ENCODE assay signal across 11 mouse cellular contexts in the genomic region with DNA sequence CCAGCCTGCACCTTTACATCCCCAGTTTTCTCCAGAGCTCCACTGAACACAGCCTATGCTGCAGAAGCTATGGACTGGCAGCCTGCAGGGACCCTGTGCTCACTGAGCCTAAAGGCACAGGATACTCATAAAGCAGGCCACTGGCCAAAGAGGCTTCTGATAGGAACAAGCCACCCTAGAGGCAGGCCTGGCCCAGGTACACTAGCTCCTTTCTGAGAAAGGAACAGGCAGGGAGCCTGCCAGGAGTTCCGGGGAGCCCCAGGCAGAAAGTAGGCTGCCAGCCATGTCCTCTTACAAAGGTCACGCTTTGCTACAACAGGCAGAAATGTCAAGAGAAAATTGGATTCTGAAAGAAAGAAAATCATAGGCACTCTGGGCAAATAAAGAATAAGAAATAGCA.
DNase-seq lines count a peak whose midpoint lies in the region; ATAC-seq lines count a peak whose summit lies in the region.
"Had no signal": no experiment of that assay in that cellular context is flagged by ENCODE, and none has a peak within 500 bp of the region (broad histone marks: within the 10 kb centered on the region; RNA-seq: fewer than 3 reads in every experiment).

No protein-coding gene starts in this region.

- no peak overlapping the region for H3K4me2 ChIP-seq in hindbrain, embryonic 13.5 days
- H3K4me2 ChIP-seq in hindbrain, embryonic 16.5 days (ENCODE audit: low read length), result no peak overlapping the region
- no peak overlapping the region for H3K4me2 ChIP-seq in intestine, embryonic 15.5 days (replicated peaks)
- H3K4me2 ChIP-seq: liver, embryonic 13.5 days had no signal

- H3K9me3 ChIP-seq in hindbrain, embryonic 13.5 days, result no peaks in the 10 kb centered on the region
- H3K9me3 ChIP-seq in hindbrain, embryonic 16.5 days (ENCODE audit: control insufficient read depth, low read length), result no peaks in the 10 kb centered on the region
- H3K9me3 ChIP-seq in intestine, embryonic 15.5 days, result no peaks in the 10 kb centered on the region
- H3K9me3 ChIP-seq: liver, embryonic 13.5 days; megakaryocyte, embryonic 14.5 days had no signal

- no peaks in the 10 kb centered on the region for H3K27me3 ChIP-seq in hindbrain, embryonic 13.5 days
- no peaks in the 10 kb centered on the region for H3K27me3 ChIP-seq in hindbrain, embryonic 16.5 days (replicated peaks; ENCODE audit: control insufficient read depth, insufficient read depth, low read length)
- H3K27me3 ChIP-seq in intestine, embryonic 15.5 days (replicated peaks), result no peaks in the 10 kb centered on the region
- H3K27me3 ChIP-seq: liver, embryonic 13.5 days; megakaryocyte, embryonic 14.5 days had no signal

- ATAC-seq in hindbrain, embryonic 13.5 days (ENCODE audit: low FRiP score), result no peak
- ATAC-seq in hindbrain, embryonic 16.5 days, result no peak
- no peak for ATAC-seq in intestine, embryonic 15.5 days

- peaks cover 23% of the 10 kb centered on the region for H3K4me1 ChIP-seq in hindbrain, embryonic 13.5 days (replicated peaks)
- peaks cover 6% of the 10 kb centered on the region; the same call in 1 of the 2 replicates for H3K4me1 ChIP-seq in hindbrain, embryonic 16.5 days (ENCODE audit: control insufficient read depth, insufficient read depth, low read depth, low read length)
- no peaks in the 10 kb centered on the region for H3K4me1 ChIP-seq in intestine, embryonic 15.5 days (replicated peaks)
- H3K4me1 ChIP-seq: liver, embryonic 13.5 days; megakaryocyte, embryonic 14.5 days had no signal

- H3K36me3 ChIP-seq in hindbrain, embryonic 13.5 days, result no peaks in the 10 kb centered on the region
- H3K36me3 ChIP-seq in hindbrain, embryonic 16.5 days (ENCODE audit: control insufficient read depth, insufficient read depth, low read length), result no peaks in the 10 kb centered on the region
- H3K36me3 ChIP-seq in intestine, embryonic 15.5 days, result no peaks in the 10 kb centered on the region
- H3K36me3 ChIP-seq: liver, embryonic 13.5 days had no signal

- 75% methylated on average over 2 of the region's 2 CpGs for WGBS in hindbrain, embryonic 13.5 days
- WGBS in hindbrain, embryonic 16.5 days, result 48% methylated on average over 2 of the region's 2 CpGs
- WGBS in intestine, embryonic 15.5 days, result 87% methylated on average over 2 of the region's 2 CpGs

- H3K9ac ChIP-seq in hindbrain, embryonic 13.5 days, result no peak overlapping the region
- no peak overlapping the region for H3K9ac ChIP-seq in hindbrain, embryonic 16.5 days (ENCODE audit: low read depth, low read length)
- H3K9ac ChIP-seq in intestine, embryonic 15.5 days, result no peak overlapping the region
- H3K9ac ChIP-seq: liver, embryonic 13.5 days had no signal

- H3K4me3 ChIP-seq in hindbrain, embryonic 13.5 days, result no peak overlapping the region
- no peak overlapping the region for H3K4me3 ChIP-seq in hindbrain, embryonic 16.5 days (ENCODE audit: low read length)
- H3K4me3 ChIP-seq in intestine, embryonic 15.5 days (replicated peaks), result no peak overlapping the region
- H3K4me3 ChIP-seq: liver, embryonic 13.5 days; megakaryocyte, embryonic 14.5 days had no signal

- peak overlapping the region; percentile 66 for H3K27ac ChIP-seq in hindbrain, embryonic 13.5 days
- no peak overlapping the region; the same call in 1 of the 2 replicates for H3K27ac ChIP-seq in hindbrain, embryonic 16.5 days (ENCODE audit: low read depth, low read length)
- H3K27ac ChIP-seq in intestine, embryonic 15.5 days, result no peak overlapping the region
- H3K27ac ChIP-seq: liver, embryonic 13.5 days had no signal

- peak; percentile 57 for DNase-seq in adrenal gland, postnatal 14 days
- peak; percentile 75 to 81 for DNase-seq in cerebellum, adult 18-20 months
- DNase-seq in kidney, adult 8-10 months, result peak; percentile 14 to 29
- no peak for DNase-seq in lung, postnatal 25 days (ENCODE audit: low spot score)
- no peak for DNase-seq in T-cell, adult 2 months (ENCODE audit: low spot score)
- DNase-seq: liver, embryonic 13.5 days; thymus, postnatal 14 days had no signal

Comparison
In these comparisons a context has a peak if more than half of its experiments do, and no peak if none do; other contexts are left out.
1. DNase-seq: peak in adrenal gland, postnatal 14 days (single experiment), cerebellum, adult 18-20 months (2 of 2) and kidney, adult 8-10 months (2 of 2); none in lung, postnatal 25 days (single experiment) and T-cell, adult 2 months (single experiment).